Mouse (Mus musculus) bone marrow macrophage, adult 2 months (primary cell): Measurements from ENCODE around the gene Wdhd1.

Experiments
- CTCF ChIP-seq: IDR thresholded peaks from 2 replicates; pipeline ENCODE4 v1.5.1; 2012; ENCODE audit warnings: low read depth, mild to moderate bottlenecking, low read length, moderate library complexity
- POLR2A ChIP-seq: IDR thresholded peaks from 2 replicates; pipeline ENCODE4 v1.6.1; 2012; ENCODE audit warnings: mild to moderate bottlenecking, low read depth, low read length, borderline replicate concordance

GRCm38 (mm10) chr14:47285271-47285670 is 8.6 kb upstream of the Wdhd1 start:
- no peak for TF ChIP-seq CTCF
- TF ChIP-seq POLR2A: no peak
